Mouse (Mus musculus): ENCODE data around the gene Ptprd. TPM values are rescaled to one million over a fixed set of nuclear protein-coding genes. Genes with fewer than 3 reads are reported as not detected.
"Not testable (repeated sequence)": the region's sequence is repeated elsewhere in the genome, so short reads cannot be mapped to it uniquely, and the experiment has no call there.

The Ptprd gene
- polyA plus RNA-seq, 1 experiment from 2014 or later, result 13.8 TPM

DNA sequence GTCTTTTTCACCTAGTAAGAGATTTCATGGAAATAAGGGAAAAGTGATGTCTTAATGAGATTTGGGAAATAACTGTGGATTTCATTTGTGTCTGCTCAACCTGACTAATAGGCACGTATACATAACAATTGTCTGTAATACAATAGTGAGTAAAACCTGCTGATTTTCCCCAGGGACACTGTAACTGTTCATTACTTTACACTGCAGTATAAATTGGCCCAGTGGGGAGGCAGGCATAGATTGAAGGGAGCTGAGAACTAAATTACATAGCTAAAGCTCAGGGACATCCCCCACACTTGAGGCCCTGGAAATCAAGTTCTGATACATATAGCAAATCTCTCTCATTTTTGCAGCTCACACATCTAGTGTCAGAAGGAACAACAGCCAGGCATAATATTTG lies 209.7 kb downstream of the Ptprd start:
- no peak for ATAC-seq

DNA sequence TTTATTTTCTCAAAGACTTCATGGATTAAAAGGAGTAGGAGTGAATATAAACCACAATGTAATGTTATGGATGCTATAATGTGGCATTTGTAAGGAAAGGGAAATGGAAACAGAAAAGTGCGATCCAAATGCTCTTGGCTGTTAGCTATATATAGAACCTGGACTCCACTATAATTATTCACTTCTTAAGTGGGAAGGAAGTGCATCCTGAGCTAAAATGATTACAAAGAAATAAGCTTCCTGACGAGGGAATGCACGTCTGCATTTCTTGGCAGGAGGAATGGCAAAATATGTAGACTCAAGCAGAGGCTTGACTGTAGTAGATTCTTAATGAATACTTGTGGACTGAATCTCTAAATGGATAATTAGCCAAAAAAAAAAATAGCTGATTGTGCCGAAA lies 219.1 kb downstream of the Ptprd start:
- Histone ChIP-seq H3K4me3 (ENCODE audit: low read depth, low read length) (no peak overlapping the region), H3K36me3 (ENCODE audit: control insufficient read depth, insufficient read depth) (no peaks in the 10 kb centered on the region), H3K27me3 (replicated peaks; ENCODE audit: control insufficient read depth, insufficient read depth, low read length) (no peaks in the 10 kb centered on the region), H3K9me3 (ENCODE audit: control insufficient read depth) (no peaks in the 10 kb centered on the region), H3K4me2 (replicated peaks; ENCODE audit: low read depth) (no peak overlapping the region), H3K27ac (ENCODE audit: low read depth, low read length) (no peak overlapping the region), H3K4me1 (replicated peaks; ENCODE audit: control insufficient read depth, insufficient read depth, low read length) (no peaks in the 10 kb centered on the region), H3K9ac (ENCODE audit: low read depth, low read length) (no peak overlapping the region)
- no peak for ATAC-seq
- TF ChIP-seq CTCF (IDR thresholded peaks at IDR 0.05; ENCODE audit: low read depth), result no peak
- WGBS, result 67% methylated on average over 4 of the region's 4 CpGs

More for the DNA sequence above, 209.7 kb downstream of the Ptprd start:
- no peak for TF ChIP-seq CTCF (IDR thresholded peaks at IDR 0.05; ENCODE audit: low read depth)
- no peak overlapping the region for H3K4me2 ChIP-seq (replicated peaks; ENCODE audit: low read depth)
- no peak overlapping the region for H3K4me3 ChIP-seq (ENCODE audit: low read depth, low read length)
- H3K27ac ChIP-seq (ENCODE audit: low read depth, low read length), result no peak overlapping the region
- no peaks in the 10 kb centered on the region for H3K4me1 ChIP-seq (replicated peaks; ENCODE audit: control insufficient read depth, insufficient read depth, low read length)
- no peaks in the 10 kb centered on the region for H3K27me3 ChIP-seq (replicated peaks; ENCODE audit: control insufficient read depth, insufficient read depth, low read length)
- whole genome bisulfite sequencing, result 88% methylated on average over 1 of the region's 1 CpGs
- H3K9me3 ChIP-seq (ENCODE audit: control insufficient read depth), result no peaks in the 10 kb centered on the region
- H3K9ac ChIP-seq (ENCODE audit: low read depth, low read length), result no peak overlapping the region
- no peaks in the 10 kb centered on the region for H3K36me3 ChIP-seq (ENCODE audit: control insufficient read depth, insufficient read depth)

DNA sequence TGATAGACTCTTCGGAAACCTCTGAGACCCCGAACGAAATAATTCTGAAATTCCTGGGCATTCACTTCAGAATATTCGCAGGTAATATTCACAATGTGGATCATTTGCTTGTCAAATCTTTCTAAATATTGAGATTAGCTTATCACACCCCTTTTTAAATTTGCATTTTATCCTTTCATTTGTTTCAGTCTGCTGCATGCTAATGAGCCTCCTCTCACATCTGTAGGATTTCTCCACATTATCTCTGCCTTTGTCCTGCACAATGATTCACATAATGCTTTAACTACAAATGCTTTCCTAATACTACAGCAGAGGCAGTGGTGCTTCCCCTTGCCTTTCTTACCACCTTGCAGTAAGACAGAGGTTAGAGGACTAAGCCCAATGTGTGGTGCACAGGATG lies 229.7 kb downstream of the Ptprd start:
- no peaks in the 10 kb centered on the region for H3K4me1 ChIP-seq (replicated peaks; ENCODE audit: control insufficient read depth, insufficient read depth, low read length)
- no peaks in the 10 kb centered on the region for H3K36me3 ChIP-seq (ENCODE audit: control insufficient read depth, insufficient read depth)
- ATAC-seq, result no peak
- H3K4me3 ChIP-seq (ENCODE audit: low read depth, low read length), result no peak overlapping the region
- H3K9ac ChIP-seq (ENCODE audit: low read depth, low read length), result no peak overlapping the region
- H3K9me3 ChIP-seq (ENCODE audit: control insufficient read depth), result no peaks in the 10 kb centered on the region
- 96% methylated on average over 4 of the region's 4 CpGs for WGBS
- H3K27ac ChIP-seq (ENCODE audit: low read depth, low read length), result no peak overlapping the region
- H3K4me2 ChIP-seq (replicated peaks; ENCODE audit: low read depth), result no peak overlapping the region
- TF ChIP-seq CTCF (IDR thresholded peaks at IDR 0.05; ENCODE audit: low read depth), result no peak
- no peaks in the 10 kb centered on the region for H3K27me3 ChIP-seq (replicated peaks; ENCODE audit: control insufficient read depth, insufficient read depth, low read length)

- ATAC-seq, result no peak
- H3K4me3 ChIP-seq (ENCODE audit: low read depth, low read length), result no peak overlapping the region
- no peaks in the 10 kb centered on the region for H3K36me3 ChIP-seq (ENCODE audit: control insufficient read depth, insufficient read depth)
- no peak overlapping the region for H3K9ac ChIP-seq (ENCODE audit: low read depth, low read length)
- no peaks in the 10 kb centered on the region for H3K4me1 ChIP-seq (replicated peaks; ENCODE audit: control insufficient read depth, insufficient read depth, low read length)
- 16% methylated on average over 2 of the region's 2 CpGs for WGBS
- H3K4me2 ChIP-seq (replicated peaks; ENCODE audit: low read depth), result no peak overlapping the region
- no peaks in the 10 kb centered on the region for H3K27me3 ChIP-seq (replicated peaks; ENCODE audit: control insufficient read depth, insufficient read depth, low read length)
- H3K27ac ChIP-seq (ENCODE audit: low read depth, low read length), result no peak overlapping the region
- no peaks in the 10 kb centered on the region for H3K9me3 ChIP-seq (ENCODE audit: control insufficient read depth)
- peak; percentile 62 for TF ChIP-seq CTCF (IDR thresholded peaks at IDR 0.05; ENCODE audit: low read depth)
Observed at GRCm38 (mm10) chr4:77961711-77962110, 250.1 kb downstream of the Ptprd start.

DNA sequence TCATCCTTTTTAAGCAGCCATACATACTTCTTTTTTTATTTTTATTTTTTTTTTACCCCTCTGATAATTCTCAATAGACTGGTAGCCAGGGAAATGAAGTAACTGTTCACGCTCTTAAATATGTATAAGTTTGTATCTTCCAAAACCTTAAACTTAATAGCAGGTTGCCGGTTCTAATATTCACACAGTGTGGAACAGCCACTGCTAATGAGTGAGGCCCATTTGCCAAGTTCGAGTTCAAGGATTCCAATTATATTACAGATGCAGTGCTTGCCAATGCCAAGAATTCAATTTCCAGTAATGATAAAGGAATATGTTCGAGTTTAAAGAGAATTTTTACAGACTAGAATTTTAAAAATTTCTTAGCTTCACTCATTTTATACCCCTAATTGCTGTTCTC lies 322.3 kb downstream of the Ptprd start:
- WGBS, result 77% methylated on average over 4 of the region's 4 CpGs

GRCm38 (mm10) chr4:77880213-77880612 lies 331.5 kb downstream of the Ptprd start:
- Histone ChIP-seq H3K4me3 (ENCODE audit: low read depth, low read length) (no peak overlapping the region), H3K27me3 (replicated peaks; ENCODE audit: control insufficient read depth, insufficient read depth, low read length) (no peaks in the 10 kb centered on the region), H3K4me2 (replicated peaks; ENCODE audit: low read depth) (no peak overlapping the region), H3K27ac (ENCODE audit: low read depth, low read length) (no peak overlapping the region), H3K9ac (ENCODE audit: low read depth, low read length) (no peak overlapping the region), H3K36me3 (ENCODE audit: control insufficient read depth, insufficient read depth) (no peaks in the 10 kb centered on the region), H3K9me3 (ENCODE audit: control insufficient read depth) (no peaks in the 10 kb centered on the region), H3K4me1 (replicated peaks; ENCODE audit: control insufficient read depth, insufficient read depth, low read length) (no peaks in the 10 kb centered on the region)
- no peak for ATAC-seq
- no peak for TF ChIP-seq CTCF (IDR thresholded peaks at IDR 0.05; ENCODE audit: low read depth)
- WGBS, result 63% methylated on average over 2 of the region's 2 CpGs

More for the DNA sequence above, 322.3 kb downstream of the Ptprd start:
- H3K4me3 ChIP-seq (ENCODE audit: low read depth, low read length), result no peak overlapping the region
- H3K9me3 ChIP-seq (ENCODE audit: control insufficient read depth), result no peaks in the 10 kb centered on the region
- H3K4me1 ChIP-seq (replicated peaks; ENCODE audit: control insufficient read depth, insufficient read depth, low read length), result no peaks in the 10 kb centered on the region
- no peak overlapping the region for H3K27ac ChIP-seq (ENCODE audit: low read depth, low read length)
- no peaks in the 10 kb centered on the region for H3K27me3 ChIP-seq (replicated peaks; ENCODE audit: control insufficient read depth, insufficient read depth, low read length)
- no peaks in the 10 kb centered on the region for H3K36me3 ChIP-seq (ENCODE audit: control insufficient read depth, insufficient read depth)
- H3K9ac ChIP-seq (ENCODE audit: low read depth, low read length), result no peak overlapping the region
- no peak for ATAC-seq
- TF ChIP-seq CTCF (IDR thresholded peaks at IDR 0.05; ENCODE audit: low read depth), result no peak
- H3K4me2 ChIP-seq (replicated peaks; ENCODE audit: low read depth), result no peak overlapping the region

DNA sequence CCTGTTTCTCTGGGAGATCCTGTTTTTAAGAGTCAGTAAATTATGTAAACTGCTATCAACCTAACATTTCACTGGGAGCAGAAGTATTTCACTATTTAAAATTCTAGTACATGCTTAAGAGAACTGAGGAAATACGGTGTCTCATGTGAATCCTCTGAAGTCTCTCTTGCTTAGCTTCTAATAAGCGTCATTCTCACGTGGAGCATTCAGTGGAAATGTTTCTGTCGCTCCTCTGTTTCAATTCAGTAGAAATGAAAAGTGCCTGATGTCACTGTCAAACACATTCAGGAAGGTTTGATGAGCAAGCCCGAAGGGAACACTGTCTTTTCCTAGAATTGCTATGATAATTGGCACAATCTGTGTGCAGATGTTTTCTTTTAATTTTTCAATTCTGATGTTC lies 350.5 kb downstream of the Ptprd start:
- no peak overlapping the region for H3K9ac ChIP-seq (ENCODE audit: low read depth, low read length)
- no peak for ATAC-seq
- no peaks in the 10 kb centered on the region for H3K4me1 ChIP-seq (replicated peaks; ENCODE audit: control insufficient read depth, insufficient read depth, low read length)
- no peak overlapping the region for H3K4me2 ChIP-seq (replicated peaks; ENCODE audit: low read depth)
- H3K27ac ChIP-seq (ENCODE audit: low read depth, low read length), result no peak overlapping the region
- 66% methylated on average over 5 of the region's 5 CpGs for WGBS
- H3K4me3 ChIP-seq (ENCODE audit: low read depth, low read length), result no peak overlapping the region
- H3K36me3 ChIP-seq (ENCODE audit: control insufficient read depth, insufficient read depth), result no peaks in the 10 kb centered on the region
- H3K9me3 ChIP-seq (ENCODE audit: control insufficient read depth), result no peaks in the 10 kb centered on the region
- no peaks in the 10 kb centered on the region for H3K27me3 ChIP-seq (replicated peaks; ENCODE audit: control insufficient read depth, insufficient read depth, low read length)
- no peak for TF ChIP-seq CTCF (IDR thresholded peaks at IDR 0.05; ENCODE audit: low read depth)

DNA sequence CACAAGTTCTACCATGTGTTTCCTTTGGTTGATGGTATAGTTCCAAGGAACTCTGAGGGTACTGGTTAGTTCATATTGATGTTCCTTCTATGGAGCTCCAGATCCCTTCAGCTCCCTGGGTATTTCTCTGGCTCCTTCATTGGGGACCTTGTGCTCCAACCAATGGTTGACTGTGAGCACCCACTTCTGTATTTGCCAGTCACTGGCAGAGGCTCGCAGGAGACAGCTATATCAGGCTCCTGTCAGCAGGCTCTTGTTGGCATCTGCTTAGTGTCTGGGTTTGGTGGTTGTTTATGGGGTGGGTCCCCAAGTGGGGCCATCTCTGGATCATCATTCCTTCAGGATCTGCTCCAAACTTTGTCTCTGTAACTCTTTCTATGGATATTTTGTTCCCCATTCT lies 414.4 kb downstream of the Ptprd start:
- not testable (repeated sequence) for H3K9ac ChIP-seq (ENCODE audit: low read depth, low read length); H3K27me3 ChIP-seq (replicated peaks; ENCODE audit: control insufficient read depth, insufficient read depth, low read length); H3K4me1 ChIP-seq (replicated peaks; ENCODE audit: control insufficient read depth, insufficient read depth, low read length); H3K4me3 ChIP-seq (ENCODE audit: low read depth, low read length); ATAC-seq; H3K4me2 ChIP-seq (replicated peaks; ENCODE audit: low read depth); H3K36me3 ChIP-seq (ENCODE audit: control insufficient read depth, insufficient read depth); H3K9me3 ChIP-seq (ENCODE audit: control insufficient read depth); H3K27ac ChIP-seq (ENCODE audit: low read depth, low read length)
- 74% methylated on average over 1 of the region's 1 CpGs for WGBS
